Mouse (Mus musculus) MEL (cell line): ENCODE results near the gene Cdh4. TPM values are rescaled to one million over a fixed set of nuclear protein-coding genes. Genes with fewer than 3 reads are reported as not detected.

Source experiments
- DNase-seq: peaks from one replicate; pipeline ENCODE4 v3.0.0; 2011; ENCODE audit warnings: low read depth, low spot score
- H3K27ac ChIP-seq: 2 replicates; pipeline ENCODE4 v1.5.1; 2012; ENCODE audit warnings: low read depth, mild to moderate bottlenecking, control low read depth, low read length, moderate library complexity; ENCODE audit not compliant: control insufficient read depth
- H3K27me3 ChIP-seq, 2 experiments: fragments of 150-350 bp in 1 of 2; sonication (generic) in 1 of 2; 2 replicates each; pipeline ENCODE4 v1.6.1; 2012; ENCODE audit warnings: low read length in 2 of 2, mild to moderate bottlenecking in 2 of 2, improper control_type of control experiment in 1 of 2, moderate library complexity in 1 of 2; ENCODE audit not compliant: insufficient read depth in 2 of 2, control insufficient read depth in 1 of 2
- H3K36me3 ChIP-seq, 2 experiments: 2 replicates each; pipeline ENCODE4 v1.6.1; 2012 to 2014; ENCODE audit warnings: low read length in 2 of 2, improper control_type of control experiment in 1 of 2, inconsistent platforms in 1 of 2, mild to moderate bottlenecking in 1 of 2; ENCODE audit not compliant: insufficient read depth in 2 of 2, control insufficient read depth in 1 of 2
- H3K4me1 ChIP-seq, 2 experiments: fragments of 150-350 bp in 1 of 2; sonication (generic) in 1 of 2; 2 replicates each; pipeline ENCODE4 v1.6.1; 2012; ENCODE audit warnings: low read length in 2 of 2, improper control_type of control experiment in 1 of 2, mild to moderate bottlenecking in 1 of 2; ENCODE audit not compliant: insufficient read depth in 2 of 2, control insufficient read depth in 1 of 2
- H3K4me3 ChIP-seq, 2 experiments: fragments of 150-350 bp in 1 of 2; sonication (generic) in 1 of 2; 2 replicates each; pipeline ENCODE4 v1.5.1; 2012; ENCODE audit warnings: low read depth in 2 of 2, low read length in 2 of 2, mild to moderate bottlenecking in 2 of 2, moderate library complexity in 2 of 2, control low read depth in 1 of 2, improper control_type of control experiment in 1 of 2; ENCODE audit not compliant: control insufficient read depth in 1 of 2, insufficient read depth in 1 of 2
- H3K79me2 ChIP-seq: 2 replicates; pipeline ENCODE4 v1.6.1; 2012; ENCODE audit warnings: mild to moderate bottlenecking, low read length, moderate library complexity; ENCODE audit not compliant: control insufficient read depth, poor library complexity, insufficient read depth
- H3K9ac ChIP-seq: 2 replicates; pipeline ENCODE4 v1.6.1; 2012; ENCODE audit warnings: low read depth, mild to moderate bottlenecking, control low read depth, low read length, moderate library complexity; ENCODE audit not compliant: control insufficient read depth, poor library complexity, severe bottlenecking
- H3K9me3 ChIP-seq: fragments of 150-350 bp; sonication (generic); replicated peaks from 2 replicates; pipeline ENCODE4 v1.6.1; 2012; ENCODE audit warnings: mild to moderate bottlenecking, low read length, improper control_type of control experiment, moderate library complexity; ENCODE audit not compliant: insufficient read depth
- CHD2 ChIP-seq: IDR thresholded peaks from 2 replicates; pipeline ENCODE4 v1.6.1; 2011; ENCODE audit warnings: low read length, improper control_type of control experiment
- ELF1 ChIP-seq: IDR thresholded peaks from 2 replicates; pipeline ENCODE4 v1.6.1; 2014; ENCODE audit warnings: low read depth, mild to moderate bottlenecking, inconsistent platforms, low read length, improper control_type of control experiment, moderate library complexity
- EP300 ChIP-seq, 2 experiments: IDR thresholded peaks; 2 replicates each; pipeline ENCODE4 v1.6.1; 2011; ENCODE audit warnings: improper control_type of control experiment in 2 of 2, low read length in 2 of 2, low read depth in 1 of 2, mild to moderate bottlenecking in 1 of 2
- ETS1 ChIP-seq: IDR thresholded peaks from 2 replicates; pipeline ENCODE4 v1.6.1; 2012; ENCODE audit warnings: low read depth, mild to moderate bottlenecking, inconsistent platforms, low read length, improper control_type of control experiment, moderate library complexity
- GATA1 ChIP-seq: IDR thresholded peaks from 2 replicates; pipeline ENCODE4 v1.6.1; 2011; ENCODE audit warnings: low read depth, low read length, improper control_type of control experiment
- JUND ChIP-seq: IDR thresholded peaks from 2 replicates; pipeline ENCODE4 v1.6.1; 2011; ENCODE audit warnings: low read depth, mild to moderate bottlenecking, improper control_type of control experiment, low read length
- MAFK ChIP-seq: IDR thresholded peaks from 2 replicates; pipeline ENCODE4 v1.6.1; 2011; ENCODE audit warnings: low read depth, mild to moderate bottlenecking, low read length, improper control_type of control experiment, borderline replicate concordance
- MAZ ChIP-seq: IDR thresholded peaks from 2 replicates; pipeline ENCODE4 v1.6.1; 2012; ENCODE audit warnings: low read depth, mild to moderate bottlenecking, inconsistent platforms, low read length, improper control_type of control experiment
- MYB ChIP-seq: IDR thresholded peaks from 2 replicates; pipeline ENCODE4 v1.6.1; 2011; ENCODE audit warnings: mild to moderate bottlenecking, low read depth, low read length, improper control_type of control experiment
- POLR2A ChIP-seq, 2 experiments: IDR thresholded peaks; 2 replicates each; pipeline ENCODE4 v1.6.1; 2011 to 2012; ENCODE audit warnings: low read length in 2 of 2, mild to moderate bottlenecking in 2 of 2, control low read depth in 1 of 2, improper control_type of control experiment in 1 of 2, low read depth in 1 of 2, moderate library complexity in 1 of 2; ENCODE audit not compliant: control insufficient read depth in 1 of 2, insufficient read depth in 1 of 2, poor library complexity in 1 of 2
- POLR2AphosphoS2 ChIP-seq: IDR thresholded peaks from 2 replicates; pipeline ENCODE4 v1.6.1; 2011; ENCODE audit warnings: low read length, improper control_type of control experiment
- POLR2AphosphoS5 ChIP-seq: IDR thresholded peaks from 2 replicates; pipeline ENCODE4 v1.6.1; 2012; ENCODE audit warnings: low read depth, borderline replicate concordance, mild to moderate bottlenecking, inconsistent platforms, low read length, moderate library complexity, mixed read lengths
- RAD21 ChIP-seq: IDR thresholded peaks from 2 replicates; pipeline ENCODE4 v1.6.1; 2011; ENCODE audit warnings: mild to moderate bottlenecking, low read depth, low read length, improper control_type of control experiment
- SIN3A ChIP-seq: IDR thresholded peaks from 2 replicates; pipeline ENCODE4 v1.6.1; 2012; ENCODE audit warnings: low read length, improper control_type of control experiment, inconsistent platforms
- SMC3 ChIP-seq: IDR thresholded peaks from 2 replicates; pipeline ENCODE4 v1.6.1; 2011; ENCODE audit warnings: low read depth, low read length, improper control_type of control experiment
- USF1 ChIP-seq: IDR thresholded peaks from 2 replicates; pipeline ENCODE4 v1.6.1; 2014; ENCODE audit warnings: low read depth, mild to moderate bottlenecking, inconsistent platforms, low read length, improper control_type of control experiment, moderate library complexity
- ZKSCAN1 ChIP-seq: IDR thresholded peaks from 2 replicates; pipeline ENCODE4 v1.6.1; 2012; ENCODE audit warnings: low read depth, mild to moderate bottlenecking, inconsistent platforms, low read length, improper control_type of control experiment, moderate library complexity
- ZMIZ1 ChIP-seq: IDR thresholded peaks from 2 replicates; pipeline ENCODE4 v1.6.1; 2012; ENCODE audit warnings: low read depth, mild to moderate bottlenecking, inconsistent platforms, low read length, improper control_type of control experiment, moderate library complexity
- ZNF384 ChIP-seq: IDR thresholded peaks from 2 replicates; pipeline ENCODE4 v1.6.1; 2012; ENCODE audit warnings: low read depth, mild to moderate bottlenecking, inconsistent platforms, low read length, improper control_type of control experiment
- polyA plus RNA-seq, 2 experiments: library from polyadenylated mRNA; stranded (reverse) in 1 of 2; unstranded in 1 of 2; fragments of >175 nt in 1 of 2; fragments of >200 nt in 1 of 2; gene quantifications; 2 replicates each; pipeline versions ENCODE4 v1.2.1 to v1.2.4; 2012; ENCODE audit warnings: low replicate concordance in 2 of 2, low read depth in 1 of 2; ENCODE audit not compliant: insufficient read length in 2 of 2, insufficient read depth in 1 of 2, missing spikeins in 1 of 2
- total RNA-seq: library from RNA; depleted of rRNA; stranded (reverse); fragments of 300-350 nt; gene quantifications from 2 replicates; pipeline ENCODE4 v1.2.3, GENCODE M21; 2012

The Cdh4 gene
- total and polyA plus RNA-seq, 3 experiments = not detected

DNA sequence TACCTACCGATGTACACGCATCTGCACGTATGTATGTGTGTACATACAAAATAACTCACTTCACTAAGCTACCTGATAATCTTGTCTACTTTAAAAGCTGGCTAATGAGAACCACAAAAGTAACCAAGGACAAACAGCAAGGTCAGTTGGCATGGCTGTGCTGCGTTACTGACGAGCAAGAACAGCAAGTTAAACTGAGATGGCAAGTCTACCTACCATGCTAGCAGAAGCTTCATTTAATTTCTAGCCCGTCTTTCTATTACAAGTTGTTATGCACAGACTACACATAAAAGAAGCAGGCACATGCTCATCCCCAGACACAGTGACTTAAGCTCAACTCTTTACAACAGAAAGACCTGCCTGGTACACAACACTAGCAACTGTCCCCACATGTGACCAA, 504.3 kb downstream of the Cdh4 start:
- H3K27ac ChIP-seq = no peak overlapping the region
- H3K4me1 ChIP-seq = peaks cover 9 to 26% of the 10 kb centered on the region in 2 experiments
- no peak for DNase-seq
- no peaks in the 10 kb centered on the region for H3K27me3 ChIP-seq
- TF ChIP-seq MAZ (no peak), MAFK (no peak), MYB (no peak), USF1 (no peak), ZNF384 (no peak), SMC3 (no peak), ZMIZ1 (no peak), POLR2AphosphoS5 (no peak), GATA1 (no peak), ELF1 (no peak), JUND (no peak), ETS1 (no peak), POLR2A (IDR thresholded peaks at IDR 0.05; ENCODE audit: control insufficient read depth in 1 of 2, insufficient read depth in 1 of 2, low read depth in 1 of 2, low read length in 2 of 2, poor library complexity in 1 of 2) (no peak), CHD2 (no peak), EP300 (IDR thresholded peaks at IDR 0.05; ENCODE audit: low read depth in 1 of 2, low read length in 2 of 2) (no peak), RAD21 (no peak), POLR2AphosphoS2 (no peak), SIN3A (no peak)
- no peaks in the 10 kb centered on the region for H3K9me3 ChIP-seq
- H3K9ac ChIP-seq = no peak overlapping the region
- H3K79me2 ChIP-seq = peaks cover 84% of the 10 kb centered on the region
- H3K36me3 ChIP-seq = peaks cover 0 to 19% of the 10 kb centered on the region in 2 experiments; a peak in 2 of 4 replicates
- H3K4me3 ChIP-seq = no peak overlapping the region

GRCm38 (mm10) chr2:179947607-179948006, 505.4 kb downstream of the Cdh4 start:
- peaks cover 13 to 31% of the 10 kb centered on the region in 2 experiments for H3K4me1 ChIP-seq
- no peaks in the 10 kb centered on the region for H3K27me3 ChIP-seq
- no peak for TF ChIP-seq ZKSCAN1
- no peak for TF ChIP-seq RAD21
- TF ChIP-seq ELF1 = no peak
- TF ChIP-seq MAFK = no peak
- no peak for TF ChIP-seq POLR2A (IDR thresholded peaks at IDR 0.05; ENCODE audit: control insufficient read depth in 1 of 2, insufficient read depth in 1 of 2, low read depth in 1 of 2, low read length in 2 of 2, poor library complexity in 1 of 2)

More at GRCm38 (mm10) chr2:179947607-179948006, 505.4 kb downstream of the Cdh4 start:
- no peak overlapping the region for H3K9ac ChIP-seq
- H3K4me3 ChIP-seq = no peak overlapping the region
- H3K79me2 ChIP-seq = peaks cover 81% of the 10 kb centered on the region
- H3K9me3 ChIP-seq = no peaks in the 10 kb centered on the region
- peaks cover 0 to 26% of the 10 kb centered on the region in 2 experiments; a peak in 2 of 4 replicates for H3K36me3 ChIP-seq
- no peak for DNase-seq
- H3K27ac ChIP-seq = no peak overlapping the region
